In the genomic region with DNA sequence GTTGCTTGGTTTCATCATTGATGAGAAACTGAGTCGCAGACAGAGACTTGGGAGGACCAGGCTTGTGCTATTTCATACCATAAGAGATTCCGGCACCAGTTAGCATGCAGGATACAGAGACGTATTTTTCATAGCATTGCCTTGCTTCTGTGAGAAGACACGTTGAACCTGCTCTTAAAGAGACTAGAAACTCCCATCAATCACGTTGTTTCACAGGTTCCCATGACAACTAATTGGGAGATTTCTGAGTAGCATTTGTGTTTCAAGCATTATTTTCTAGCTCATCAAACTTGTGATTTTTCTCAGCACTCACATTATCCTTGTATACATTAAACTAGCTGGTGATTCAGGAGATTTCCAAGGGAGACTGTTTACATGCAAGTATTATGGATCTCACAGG, we compare ENCODE assay signal across 13 mouse cellular contexts.
"Had no signal": no experiment of that assay in that cellular context is flagged by ENCODE, and none has a peak within 500 bp of the region (broad histone marks: within the 10 kb centered on the region; RNA-seq: fewer than 3 reads in every experiment).

No protein-coding gene starts in this region.

- H3K4me1 ChIP-seq: limb, embryonic 15.5 days; liver, embryonic 12.5 days had no signal

- DNase-seq: kidney, adult 2 months; kidney, postnatal 14 days; layer of hippocampus, postnatal 36 days; lung, embryonic 14.5 days; lung, postnatal 10 days; lung, postnatal 4 days; right cerebral cortex, adult 18-20 months; right cerebral cortex, postnatal 25 days; thymus, postnatal 36 days had no signal

- H3K36me3 ChIP-seq: kidney, embryonic 15.5 days; limb, embryonic 15.5 days; liver, embryonic 12.5 days had no signal

- H3K4me3 ChIP-seq: kidney, embryonic 15.5 days; limb, embryonic 15.5 days; liver, embryonic 12.5 days had no signal

- H3K9ac ChIP-seq: kidney, embryonic 15.5 days; limb, embryonic 15.5 days; liver, embryonic 12.5 days; lung, embryonic 14.5 days had no signal

- H3K9me3 ChIP-seq: kidney, embryonic 15.5 days; limb, embryonic 15.5 days; liver, embryonic 12.5 days had no signal

- H3K27ac ChIP-seq: kidney, embryonic 15.5 days; limb, embryonic 15.5 days; liver, embryonic 12.5 days had no signal

- H3K4me2 ChIP-seq: kidney, embryonic 15.5 days; limb, embryonic 15.5 days; liver, embryonic 12.5 days; lung, embryonic 14.5 days; midbrain, embryonic 11.5 days had no signal

- H3K27me3 ChIP-seq: kidney, embryonic 15.5 days; limb, embryonic 15.5 days; liver, embryonic 12.5 days had no signal

- ATAC-seq: liver, embryonic 12.5 days had no signal
